Mouse (Mus musculus): ENCODE data around the gene Cachd1.

Gene Cachd1

GRCm38 (mm10) chr4:101066401-101066800 is 289.9 kb downstream of the Cachd1 start:
- in situ Hi-C loops (cut with MboI) = no loop called here

- in situ Hi-C loops (cut with MboI) = no loop called here
Observed at GRCm38 (mm10) chr4:101068786-101069153, 292.3 kb downstream of the Cachd1 start, which contains the start of gene Raver2. Raver2 (plus strand) TSS chr4:101068983.

- in situ Hi-C loops (cut with MboI) = no loop called here
Observed at GRCm38 (mm10) chr4:101069154-101069971, 292.9 kb downstream of the Cachd1 start.

- in situ Hi-C loops (cut with MboI) = no loop called here
Observed at GRCm38 (mm10) chr4:101071570-101071969, 295.1 kb downstream of the Cachd1 start.

- in situ Hi-C loops (cut with MboI) = no loop called here
Observed at GRCm38 (mm10) chr4:101076425-101076824, 299.9 kb downstream of the Cachd1 start.
